Mouse (Mus musculus) ES-E14 (cell line): ENCODE results near the gene Cdh22. TPM values are rescaled to one million over a fixed set of nuclear protein-coding genes. Genes with fewer than 3 reads are reported as not detected.

Source experiments
- DNase-seq: peaks from one replicate; pipeline ENCODE4 v3.0.0-alpha.2; 2013; ENCODE audit warnings: low read depth, low spot score
- H3K27ac ChIP-seq: 2 replicates; pipeline ENCODE4 v1.5.1; 2012; ENCODE audit warnings: low read depth, mild to moderate bottlenecking, low read length, moderate library complexity, mixed read lengths; ENCODE audit not compliant: poor library complexity, insufficient read depth, severe bottlenecking
- H3K36me3 ChIP-seq: 2 replicates; pipeline ENCODE4 v1.6.1; 2012; ENCODE audit warnings: mild to moderate bottlenecking, low read length, moderate library complexity, mixed read lengths; ENCODE audit not compliant: control insufficient read depth, poor library complexity, insufficient read depth, severe bottlenecking
- H3K4me1 ChIP-seq, 2 experiments: fragments of 150-350 bp in 1 of 2; sonication (generic) in 1 of 2; 2 replicates each; pipeline ENCODE4 v1.6.1; 2012; ENCODE audit warnings: low read length in 2 of 2, mild to moderate bottlenecking in 1 of 2, mixed read lengths in 1 of 2; ENCODE audit not compliant: control insufficient read depth in 2 of 2, insufficient read depth in 2 of 2, poor library complexity in 1 of 2
- H3K4me3 ChIP-seq, 2 experiments: fragments of 150-350 bp in 1 of 2; sonication (generic) in 1 of 2; 2 replicates each; pipeline ENCODE4 v1.5.1; 2012; ENCODE audit warnings: low read length in 2 of 2, low read depth in 1 of 2, mild to moderate bottlenecking in 1 of 2, mixed read lengths in 1 of 2; ENCODE audit not compliant: insufficient read depth in 1 of 2, poor library complexity in 1 of 2, severe bottlenecking in 1 of 2
- H3K9ac ChIP-seq: 2 replicates; pipeline ENCODE4 v1.6.1; 2012; ENCODE audit warnings: low read depth, mild to moderate bottlenecking, low read length, mixed read lengths; ENCODE audit not compliant: poor library complexity, insufficient read depth, severe bottlenecking
- H3K9me3 ChIP-seq: fragments of 150-350 bp; sonication (generic); 2 replicates; pipeline ENCODE4 v1.6.1; 2012; ENCODE audit warnings: low read depth, mild to moderate bottlenecking, low read length; ENCODE audit not compliant: control insufficient read depth, insufficient read depth
- CHD2 ChIP-seq: IDR thresholded peaks from 2 replicates; pipeline ENCODE4 v1.6.1; 2014; ENCODE audit warnings: mild to moderate bottlenecking, low read depth, low read length, inconsistent platforms
- HCFC1 ChIP-seq: IDR thresholded peaks from 2 replicates; pipeline ENCODE4 v1.6.1; 2012; ENCODE audit warnings: low read length, inconsistent platforms, borderline replicate concordance; ENCODE audit not compliant: insufficient read depth
- MAFK ChIP-seq: IDR thresholded peaks from 2 replicates; pipeline ENCODE4 v1.6.1; 2014; ENCODE audit warnings: mild to moderate bottlenecking, low read depth, low read length, inconsistent platforms; ENCODE audit not compliant: insufficient read depth
- ZC3H11A ChIP-seq: IDR thresholded peaks from 2 replicates; pipeline ENCODE4 v1.6.1; 2012; ENCODE audit warnings: low read depth, mild to moderate bottlenecking, inconsistent platforms, low read length, borderline replicate concordance
- ZNF384 ChIP-seq: IDR thresholded peaks from 2 replicates; pipeline ENCODE4 v1.6.1; 2012; ENCODE audit warnings: low read depth, low read length, inconsistent platforms
- in situ Hi-C, 2 experiments: fragments of 600-800 bp; cut with MboI; formaldehyde crosslinking; loops; one replicate each; pipeline ENCODE4 v1.15.1; 2025; ENCODE audit warnings: low sequenced_read_pairs in 2 of 2, inconsistent platforms in 1 of 2; ENCODE audit not compliant: unreplicated experiment in 2 of 2
- total RNA-seq: library from RNA; depleted of rRNA; stranded (reverse); fragments of 300-350 nt; gene quantifications from 2 replicates; pipeline ENCODE4 v1.2.3, GENCODE M21; 2012; rRNA removed

The Cdh22 gene
- total RNA-seq, 1 experiment = 0.13 TPM

DNA sequence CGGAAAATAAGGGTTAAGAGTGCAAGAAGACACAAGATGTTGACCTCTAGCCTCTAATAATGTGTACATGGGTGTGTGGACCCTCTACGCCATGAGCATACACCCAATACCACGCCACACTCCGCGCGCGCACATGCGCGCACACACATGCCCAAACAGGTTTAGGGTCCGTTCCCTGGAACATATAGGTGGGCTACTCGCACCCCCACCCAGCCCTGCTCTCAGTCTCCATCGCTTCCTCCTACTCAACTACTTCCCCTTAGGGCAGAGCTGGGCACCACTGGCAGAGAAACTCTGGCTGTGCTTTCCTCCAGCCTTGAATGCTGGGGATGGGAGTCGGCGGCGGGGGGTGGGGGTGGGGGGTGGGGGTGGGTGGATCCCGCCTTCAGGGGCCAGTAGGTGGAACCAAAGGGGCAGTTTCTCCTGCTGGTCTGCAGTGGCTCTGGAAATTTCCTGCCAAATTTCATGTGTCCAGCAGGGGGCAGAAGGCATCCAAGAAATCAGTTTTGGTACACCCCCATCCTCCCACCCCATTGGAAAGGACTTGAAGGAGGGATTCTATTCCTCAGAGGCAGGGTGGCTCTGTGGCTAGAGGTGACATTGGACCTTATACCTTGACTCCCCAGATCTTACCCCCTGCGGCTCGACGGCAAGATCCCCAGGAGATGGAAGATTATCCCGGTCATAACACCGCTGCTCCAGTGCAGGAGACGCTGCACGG, 164.4 kb downstream of the Cdh22 start:
- H3K4me3 ChIP-seq = peak overlapping the region in 1 of 2 experiments; percentile 25; a peak in 3 of 4 replicates

GRCm38 (mm10) chr2:165068806-165069205, 165.8 kb downstream of the Cdh22 start:
- peaks cover 0 to 7% of the 10 kb centered on the region in 2 experiments; a peak in 1 of 4 replicates for H3K4me1 ChIP-seq
- no peak overlapping the region for H3K27ac ChIP-seq
- H3K9me3 ChIP-seq = no peaks in the 10 kb centered on the region
- in situ Hi-C loops = no loop called here
- no peak overlapping the region for H3K9ac ChIP-seq
- TF ChIP-seq MAFK (no peak), HCFC1 (no peak), ZNF384 (no peak), CHD2 (no peak)
- no peak overlapping the region for H3K4me3 ChIP-seq
- H3K36me3 ChIP-seq = no peaks in the 10 kb centered on the region
- DNase-seq = no peak

More for the DNA sequence above, 164.4 kb downstream of the Cdh22 start:
- H3K27ac ChIP-seq = no peak overlapping the region
- no peak overlapping the region for H3K9ac ChIP-seq
- DNase-seq = peak; percentile 59
- H3K36me3 ChIP-seq = no peaks in the 10 kb centered on the region
- TF ChIP-seq CHD2 (no peak), ZC3H11A (peak; percentile 71)
- peaks cover 0 to 15% of the 10 kb centered on the region in 2 experiments; a peak in 1 of 4 replicates for H3K4me1 ChIP-seq
- in situ Hi-C loops = loop anchor here (5.0 to 10.0 kb wide), 3 partner anchors 202 to 275 kb away; partner anchors contain the start of gene Slc35c2 (in 1 of the 2)
- H3K9me3 ChIP-seq = no peaks in the 10 kb centered on the region

DNA sequence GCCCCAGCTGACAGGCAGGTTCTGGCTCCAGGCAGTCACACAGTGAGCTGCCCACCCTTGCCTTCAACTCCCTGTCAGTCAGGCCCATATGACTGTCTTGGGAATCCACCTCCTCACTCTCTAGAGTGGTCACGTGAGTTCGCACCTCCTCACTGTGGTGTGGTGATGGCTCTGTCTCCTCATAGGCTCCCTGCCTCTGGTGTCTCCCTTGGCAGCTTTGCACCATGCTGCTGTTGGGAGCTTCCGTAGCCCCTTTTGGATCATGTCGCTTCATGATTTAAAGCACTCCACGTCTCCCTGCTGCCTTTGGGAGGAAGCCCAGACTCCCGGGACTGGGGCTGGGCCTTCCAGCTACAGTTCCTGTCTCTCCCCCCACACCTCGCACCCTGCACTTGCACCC, 170.2 kb downstream of the Cdh22 start:
- in situ Hi-C loops = no loop called here
- no peak overlapping the region for H3K27ac ChIP-seq
- no peaks in the 10 kb centered on the region for H3K36me3 ChIP-seq
- H3K9ac ChIP-seq = no peak overlapping the region
- H3K9me3 ChIP-seq = no peaks in the 10 kb centered on the region
- no peak overlapping the region for H3K4me3 ChIP-seq
- DNase-seq = no peak
- no peaks in the 10 kb centered on the region; a peak in 1 of 4 replicates for H3K4me1 ChIP-seq
- TF ChIP-seq CHD2 (no peak), HCFC1 (no peak), MAFK (no peak), ZC3H11A (no peak), ZNF384 (no peak)

DNA sequence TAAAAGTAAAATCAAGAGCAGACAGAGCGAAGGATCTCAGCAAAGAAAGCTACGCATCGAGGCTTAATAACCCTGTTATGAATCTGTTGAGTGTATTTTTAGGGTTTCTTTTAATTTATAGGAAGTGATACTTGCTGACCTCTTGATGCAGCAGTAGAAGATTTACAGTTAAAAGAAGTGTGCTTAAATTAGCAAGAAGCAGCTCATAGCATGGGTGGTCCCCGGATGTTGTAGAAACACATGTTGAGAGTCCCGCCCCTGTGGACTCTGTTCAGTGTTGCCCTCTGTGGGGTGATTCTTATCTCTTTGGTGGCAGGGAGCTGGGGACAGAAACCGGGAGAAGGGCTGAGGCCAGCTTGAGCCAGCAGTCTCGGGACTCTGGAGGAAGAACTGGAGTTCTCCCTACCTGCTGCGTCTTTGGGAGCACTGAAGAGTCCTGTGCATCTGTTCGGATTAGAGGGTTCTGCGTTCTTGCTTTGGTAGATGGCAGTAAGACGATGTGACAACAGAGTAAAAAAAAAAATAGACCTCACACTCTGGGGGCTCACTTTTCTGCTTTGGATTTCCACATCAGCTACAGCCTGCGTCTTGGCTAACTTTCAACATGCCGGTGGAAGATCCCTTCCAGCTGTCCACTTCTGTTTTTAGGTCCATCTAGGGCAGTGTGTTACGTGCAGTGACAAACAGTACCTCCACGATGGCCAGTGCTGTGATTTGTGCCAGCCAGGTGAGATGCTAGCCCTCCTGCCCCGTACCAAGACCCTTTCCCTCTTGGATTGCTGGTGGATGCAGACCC, 172.8 kb downstream of the Cdh22 start:
- H3K9me3 ChIP-seq = no peaks in the 10 kb centered on the region
- in situ Hi-C loops = no loop called here
- H3K4me3 ChIP-seq = no peak overlapping the region
- H3K36me3 ChIP-seq = no peaks in the 10 kb centered on the region
- no peak for TF ChIP-seq MAFK
- no peak overlapping the region for H3K27ac ChIP-seq
- H3K9ac ChIP-seq = no peak overlapping the region
- no peaks in the 10 kb centered on the region; a peak in 1 of 4 replicates for H3K4me1 ChIP-seq
- DNase-seq = no peak

Other genes with a start within 250 kb of the Cdh22 start
- gene Ncoa5, start 200.0 kb downstream of the Cdh22 start, total RNA-seq = 26.0 and 31.5 TPM in 2 replicates
- gene Cd40, start 179.2 kb downstream of the Cdh22 start, total RNA-seq = 5.7 and 8.8 TPM in 2 replicates
- not detected in 2 replicates for gene 1700025C18Rik, start 144.1 kb downstream of the Cdh22 start, total RNA-seq
- 36.4 and 48.2 TPM in 2 replicates for gene Slc35c2, start 53.0 kb upstream of the Cdh22 start, total RNA-seq
- gene Elmo2, start 91.6 kb upstream of the Cdh22 start, total RNA-seq = 21.1 and 21.7 TPM in 2 replicates
- gene Zfp663, start 133.9 kb upstream of the Cdh22 start, total RNA-seq = 0.37 TPM in 1 of 2 replicates, not detected in the other
- 4.5 and 6.5 TPM in 2 replicates for gene Zfp334, start 153.4 kb upstream of the Cdh22 start, total RNA-seq
- gene Ocstamp, start 165.6 kb upstream of the Cdh22 start, total RNA-seq = 0.13 and 0.58 TPM in 2 replicates
- gene Slc13a3, start 238.4 kb upstream of the Cdh22 start, total RNA-seq = 0.11 and 0.22 TPM in 2 replicates